Mouse (Mus musculus): ENCODE data around the gene Duox1.

DNA sequence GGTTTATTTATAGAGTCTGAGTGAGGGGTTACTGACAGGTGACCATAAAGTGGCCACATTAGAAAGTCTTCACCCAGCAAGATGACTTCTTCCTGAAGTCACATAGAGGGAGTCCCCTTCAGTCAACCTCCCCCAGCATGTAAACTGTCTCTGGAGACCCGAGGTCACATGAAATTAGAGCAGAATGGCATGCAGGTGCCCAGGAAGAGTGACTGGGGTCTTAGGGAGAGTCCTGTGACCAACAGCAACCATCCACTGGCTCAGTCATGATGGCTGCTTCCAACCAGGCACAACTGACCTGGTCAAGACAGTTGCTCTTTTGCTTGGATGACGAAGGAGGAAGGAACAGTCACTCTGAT is 63.8 kb downstream of the Duox1 start:
- TF ChIP-seq CTCF (IDR thresholded peaks at IDR 0.05; ENCODE audit: borderline replicate concordance, insufficient read depth, low read depth, low read length) = no peak
- TF ChIP-seq POLR2A (IDR thresholded peaks at IDR 0.05; ENCODE audit: borderline replicate concordance, insufficient read depth, low read length) = no peak
